Mouse (Mus musculus) right cerebral cortex, adult 2 months (tissue): ENCODE measurements around the gene Cdk5.

Experiments used
- DNase-seq, 2 experiments: peaks; one replicate each; pipeline ENCODE4 v3.0.0; 2021 to 2022; ENCODE audit warnings: low spot score in 2 of 2

Cdk5 gene

GRCm38 (mm10) chr5:24428596-24428995 lies 5.3 kb upstream of the Cdk5 start:
- no peak for DNase-seq

- DNase-seq: no peak
Observed at GRCm38 (mm10) chr5:24427981-24428402, 4.7 kb upstream of the Cdk5 start.

GRCm38 (mm10) chr5:24427285-24427633 lies 3.9 kb upstream of the Cdk5 start:
- no peak for DNase-seq

GRCm38 (mm10) chr5:24426556-24427284 lies 3.4 kb upstream of the Cdk5 start:
- no peak for DNase-seq

GRCm38 (mm10) chr5:24426037-24426432 lies 2.7 kb upstream of the Cdk5 start:
- DNase-seq: no peak

GRCm38 (mm10) chr5:24425421-24426036 lies 2.2 kb upstream of the Cdk5 start:
- peak in 1 of 2 experiments; percentile 29 for DNase-seq

- DNase-seq: peak; percentile 51 to 71
Observed at GRCm38 (mm10) chr5:24424861-24425411, 1.6 kb upstream of the Cdk5 start.

- peak in 1 of 2 experiments; percentile 30 for DNase-seq
Observed at GRCm38 (mm10) chr5:24424004-24424781, 863 bp upstream of the Cdk5 start.

GRCm38 (mm10) chr5:24420381-24420780 lies 2.9 kb downstream of the Cdk5 start:
- no peak for DNase-seq

GRCm38 (mm10) chr5:24417587-24417986 lies 5.7 kb downstream of the Cdk5 start:
- DNase-seq: no peak

- DNase-seq: peak; percentile 66 to 75
Observed at GRCm38 (mm10) chr5:24416222-24416736, 7.1 kb downstream of the Cdk5 start.

GRCm38 (mm10) chr5:24413938-24414337 lies 9.4 kb downstream of the Cdk5 start:
- DNase-seq: no peak

- no peak for DNase-seq
Observed at GRCm38 (mm10) chr5:24413042-24413693, 10.2 kb downstream of the Cdk5 start, which contains the start of gene Asic3. Asic3 (plus strand) TSS chr5:24413392.

GRCm38 (mm10) chr5:24412063-24412462 lies 11.3 kb downstream of the Cdk5 start:
- no peak for DNase-seq

GRCm38 (mm10) chr5:24409466-24409865 lies 13.9 kb downstream of the Cdk5 start:
- no peak for DNase-seq

- DNase-seq: no peak
Observed at GRCm38 (mm10) chr5:24408651-24409050, 14.7 kb downstream of the Cdk5 start.

GRCm38 (mm10) chr5:24405389-24405876 lies 17.9 kb downstream of the Cdk5 start:
- no peak for DNase-seq

- no peak for DNase-seq
Observed at GRCm38 (mm10) chr5:24404594-24405360, 18.6 kb downstream of the Cdk5 start.

- DNase-seq: no peak
Observed at GRCm38 (mm10) chr5:24401969-24402368, 21.4 kb downstream of the Cdk5 start.

GRCm38 (mm10) chr5:24400911-24401605 lies 22.3 kb downstream of the Cdk5 start:
- no peak for DNase-seq
